Mouse (Mus musculus) common myeloid progenitor, adult 5-6 weeks (primary cell): ENCODE results near the gene Olfr1513. TPM values are rescaled to one million over a fixed set of nuclear protein-coding genes. Genes with fewer than 3 reads are reported as not detected.
A peak's percentile ranks its signal among the peaks of the same experiment; 100 is the strongest.
"Not testable (repeated sequence)": the region's sequence is repeated elsewhere in the genome, so short reads cannot be mapped to it uniquely, and the experiment has no call there.

Experiments used
- ATAC-seq: replicated peaks from 2 replicates; pipeline ENCODE4 v1.8.0; 2016; ENCODE audit warnings: low read depth, mild to moderate bottlenecking, moderate TSS enrichment, inconsistent platforms; ENCODE audit not compliant: poor library complexity, severe bottlenecking
- total RNA-seq: library from RNA; stranded (forward); fragments of 200-1000, 187-1606 nt; gene quantifications from 2 replicates; pipeline ENCODE4 v1.2.3, GENCODE M21; 2017

The Olfr1513 gene
- total RNA-seq, 1 experiment from 2014 or later = not detected

- peak; percentile 46 for ATAC-seq
These were observed 42.0 kb downstream of the Olfr1513 start for GRCm38 (mm10) chr14:52313931-52314807.

- no peak for ATAC-seq
These were observed 45.3 kb downstream of the Olfr1513 start for GRCm38 (mm10) chr14:52310906-52311305.

GRCm38 (mm10) chr14:52310343-52310742 lies 45.9 kb downstream of the Olfr1513 start:
- not testable (repeated sequence) for ATAC-seq

- ATAC-seq = no peak
These were observed 50.1 kb downstream of the Olfr1513 start for GRCm38 (mm10) chr14:52306100-52306499.

DNA sequence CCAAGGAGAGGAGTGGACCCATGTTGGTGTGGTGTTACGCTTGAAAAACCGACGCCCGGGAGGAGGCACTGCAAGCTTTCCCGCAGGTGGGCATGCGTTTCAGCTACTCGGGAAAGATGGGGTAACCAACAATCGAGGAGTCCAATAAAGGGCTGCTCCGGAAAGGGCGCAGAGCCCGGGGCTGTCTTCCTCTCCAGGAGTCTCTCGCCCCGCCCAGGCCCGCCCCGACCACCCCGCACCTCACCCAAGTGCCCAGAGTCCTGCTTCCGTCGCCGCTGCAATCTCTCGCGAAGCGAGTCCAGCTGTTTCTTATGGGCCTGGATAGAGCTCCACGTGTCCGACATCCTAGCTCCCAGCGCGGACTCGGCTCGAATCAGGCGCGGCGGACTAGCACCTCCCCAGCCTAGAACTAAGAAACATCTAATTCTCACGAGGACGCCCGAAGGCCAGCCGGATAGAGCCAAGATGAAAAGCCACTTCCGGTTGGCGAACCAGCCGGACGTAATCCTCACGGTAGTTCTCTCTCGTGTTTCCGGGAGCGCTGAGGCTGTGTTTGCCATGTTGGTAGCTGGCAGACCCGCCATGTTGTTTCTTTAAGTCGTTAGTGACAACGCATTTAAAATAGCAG lies 51.5 kb downstream of the Olfr1513 start, which contains the start of gene Mettl3:
TSS of gene Mettl3 (minus strand) at position 485 of the 628 bp plus-strand sequence.
- peak; percentile 95 for ATAC-seq

DNA sequence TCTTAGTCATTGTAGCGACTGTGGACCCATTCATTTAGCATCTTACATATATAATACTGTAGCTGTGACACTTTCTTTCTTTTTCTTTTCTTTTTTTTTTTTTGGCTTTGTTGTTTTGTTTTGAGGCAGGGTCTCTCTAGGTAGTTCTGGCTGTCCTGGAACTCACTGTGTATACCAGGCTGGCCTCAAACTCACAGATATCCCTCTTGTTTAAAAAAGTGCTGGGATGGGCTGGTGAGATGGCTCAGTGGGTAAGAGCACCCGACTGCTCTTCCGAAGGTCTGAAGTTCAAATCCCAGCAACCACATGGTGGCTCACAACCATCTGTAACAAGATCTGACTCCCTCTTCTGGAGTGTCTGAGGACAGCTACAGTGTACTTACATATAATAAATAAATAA lies 52.7 kb downstream of the Olfr1513 start:
- ATAC-seq = not testable (repeated sequence)

Other genes starting within 250 kb of the Olfr1513 start
- 17.0 and 17.2 TPM in 2 replicates for gene Rpgrip1, start 245.7 kb downstream of the Olfr1513 start, total RNA-seq
- 251 and 267 TPM in 2 replicates for gene Supt16, start 159.0 kb downstream of the Olfr1513 start, total RNA-seq
- gene Chd8, start 98.6 kb downstream of the Olfr1513 start, total RNA-seq = 78.3 and 103 TPM in 2 replicates
- gene Tox4, start 77.3 kb downstream of the Olfr1513 start, total RNA-seq = 42.2 and 42.7 TPM in 2 replicates
- gene Rab2b, start 76.9 kb downstream of the Olfr1513 start, total RNA-seq = 9.9 and 11.4 TPM in 2 replicates
- 48.5 and 64.8 TPM in 2 replicates for gene Mettl3, start 51.3 kb downstream of the Olfr1513 start, total RNA-seq
- gene Sall2, start 27.6 kb downstream of the Olfr1513 start, total RNA-seq = 2.6 and 3.3 TPM in 2 replicates
- not detected in 2 replicates for gene Olfr1512, start 22.8 kb upstream of the Olfr1513 start, total RNA-seq
- not detected in 2 replicates for gene Olfr1511, start 41.0 kb upstream of the Olfr1513 start, total RNA-seq
- gene Olfr1510, start 58.0 kb upstream of the Olfr1513 start, total RNA-seq = not detected in 2 replicates
- gene Olfr1509, start 86.6 kb upstream of the Olfr1513 start, total RNA-seq = not detected in 2 replicates
- gene Olfr1508, start 111.1 kb upstream of the Olfr1513 start, total RNA-seq = not detected in 2 replicates
- gene Olfr1507, start 139.3 kb upstream of the Olfr1513 start, total RNA-seq = not detected in 2 replicates